Mouse (Mus musculus) midbrain, embryonic 15.5 days (tissue): ENCODE data around the gene Aqp6. TPM values are rescaled to one million over a fixed set of nuclear protein-coding genes. Genes with fewer than 3 reads are reported as not detected.
A peak's percentile ranks its signal among the peaks of the same experiment; 100 is the strongest.

Experiments
- ATAC-seq: fragments of 200-750 bp; cut with Nextera tagmentation; replicated peaks from 2 replicates; pipeline ENCODE4 v1.8.0; 2017; ENCODE audit warnings: moderate TSS enrichment
- H3K27ac ChIP-seq: fragments of 300-500 bp; sonication (generic); 2 replicates; pipeline ENCODE4 v1.5.1; 2015; ENCODE audit warnings: mild to moderate bottlenecking, inconsistent platforms
- H3K27me3 ChIP-seq: fragments of 300-500 bp; sonication (generic); replicated peaks from 2 replicates; pipeline ENCODE4 v1.6.1; 2015; ENCODE audit warnings: inconsistent platforms
- H3K36me3 ChIP-seq: fragments of 300-500 bp; sonication (generic); replicated peaks from 2 replicates; pipeline ENCODE4 v1.6.1; 2015; ENCODE audit warnings: inconsistent platforms
- H3K4me1 ChIP-seq: fragments of 300-500 bp; sonication (generic); 2 replicates; pipeline ENCODE4 v1.6.1; 2015; ENCODE audit warnings: inconsistent platforms
- H3K4me2 ChIP-seq: fragments of 300-500 bp; sonication (generic); 2 replicates; pipeline ENCODE4 v1.6.1; 2015; ENCODE audit warnings: inconsistent platforms, mild to moderate bottlenecking, moderate library complexity
- H3K4me3 ChIP-seq: fragments of 300-500 bp; sonication (generic); 2 replicates; pipeline ENCODE4 v1.5.1; 2015; ENCODE audit warnings: mild to moderate bottlenecking, inconsistent platforms
- H3K9ac ChIP-seq: fragments of 300-500 bp; sonication (generic); 2 replicates; pipeline ENCODE4 v1.6.1; 2015; ENCODE audit warnings: mild to moderate bottlenecking, inconsistent platforms
- H3K9me3 ChIP-seq: fragments of 300-500 bp; sonication (generic); 2 replicates; pipeline ENCODE4 v1.6.1; 2016; ENCODE audit warnings: inconsistent platforms
- WGBS: fragments of 180-500 bp; shearing (Covaris S2); methylation state at CpG from one replicate; pipeline ENCODE4 v1.1.7; 2015; ENCODE audit warnings: mixed read lengths; 5-methylcytosine and 5-hydroxymethylcytosine counted together
- polyA plus RNA-seq: library from polyadenylated mRNA; unstranded; fragments of >200 nt; fragmentation: Nextera tagmentation; extraction: Ambion mirVana; gene quantifications from 2 replicates; pipeline ENCODE4 v1.2.1, GENCODE M21; 2015

Gene Aqp6
- polyA plus RNA-seq, 1 experiment from 2014 or later = 0.49 TPM

DNA sequence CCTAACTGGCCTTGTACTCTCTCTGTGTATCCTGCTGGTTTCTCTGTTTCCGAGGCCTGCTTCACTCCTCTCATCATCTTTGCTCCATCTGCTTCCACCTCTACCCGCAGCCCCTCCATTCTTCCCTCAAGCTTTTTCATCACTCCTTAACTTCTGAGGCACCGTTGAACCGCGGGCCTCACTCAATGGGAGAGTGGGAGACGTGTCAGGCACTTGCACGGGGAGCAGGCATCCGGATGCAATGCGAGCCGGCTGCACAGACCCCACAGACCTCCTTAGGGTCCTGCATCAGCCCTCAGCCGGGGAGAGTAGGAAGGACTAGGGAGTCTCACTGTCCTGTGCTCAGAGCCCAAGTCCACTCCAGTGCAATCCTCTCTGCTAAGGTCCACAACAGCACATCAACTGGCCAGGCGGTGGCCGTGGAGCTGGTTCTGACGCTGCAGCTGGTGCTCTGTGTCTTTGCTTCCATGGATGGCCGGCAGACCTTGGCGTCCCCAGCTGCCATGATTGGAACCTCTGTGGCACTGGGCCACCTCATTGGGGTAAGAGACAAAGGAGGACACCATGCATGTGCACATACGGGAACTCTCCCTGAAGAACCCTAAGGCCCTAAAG is 1.1 kb downstream of the Aqp6 start:
- no peak overlapping the region for H3K27ac ChIP-seq
- 0 out of 2 replicates have a peak, but pooled peaks cover 5% of the 10 kb centered on the region for H3K27me3 ChIP-seq
- no peak overlapping the region for H3K4me3 ChIP-seq
- H3K9ac ChIP-seq = no peak overlapping the region
- H3K36me3 ChIP-seq = no peaks in the 10 kb centered on the region
- 59% methylated on average over 17 of the region's 17 CpGs for WGBS
- ATAC-seq = no peak
- no peaks in the 10 kb centered on the region for H3K9me3 ChIP-seq
- peaks cover 32% of the 10 kb centered on the region for H3K4me1 ChIP-seq
- no peak overlapping the region for H3K4me2 ChIP-seq

DNA sequence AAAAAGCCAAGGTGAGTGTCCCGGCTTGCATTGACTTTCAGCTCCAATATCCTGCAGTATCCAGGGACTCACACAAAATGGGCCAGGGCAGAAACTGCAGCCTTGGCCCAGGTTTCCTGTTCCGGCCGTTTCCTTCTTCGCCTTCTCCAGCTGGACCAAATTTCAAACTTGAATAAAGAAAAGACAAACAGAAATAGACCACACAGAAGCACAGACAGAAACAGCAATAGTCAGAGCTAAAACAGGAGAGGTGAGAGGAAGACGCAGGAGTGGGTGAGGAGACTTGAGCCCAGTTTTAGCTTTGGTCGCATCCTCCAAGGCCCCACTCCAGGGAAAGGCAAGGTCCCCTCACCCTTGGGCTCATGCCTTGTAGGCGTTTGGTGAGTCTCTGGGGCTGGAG is 2.0 kb downstream of the Aqp6 start:
- H3K36me3 ChIP-seq = no peaks in the 10 kb centered on the region
- no peak overlapping the region for H3K4me2 ChIP-seq
- 0 out of 2 replicates have a peak, but pooled peaks cover 3% of the 10 kb centered on the region for H3K27me3 ChIP-seq
- ATAC-seq = no peak
- no peaks in the 10 kb centered on the region for H3K9me3 ChIP-seq
- H3K4me1 ChIP-seq = peaks cover 40% of the 10 kb centered on the region
- WGBS = 88% methylated on average over 7 of the region's 7 CpGs
- no peak overlapping the region for H3K4me3 ChIP-seq
- no peak overlapping the region for H3K27ac ChIP-seq
- no peak overlapping the region for H3K9ac ChIP-seq

DNA sequence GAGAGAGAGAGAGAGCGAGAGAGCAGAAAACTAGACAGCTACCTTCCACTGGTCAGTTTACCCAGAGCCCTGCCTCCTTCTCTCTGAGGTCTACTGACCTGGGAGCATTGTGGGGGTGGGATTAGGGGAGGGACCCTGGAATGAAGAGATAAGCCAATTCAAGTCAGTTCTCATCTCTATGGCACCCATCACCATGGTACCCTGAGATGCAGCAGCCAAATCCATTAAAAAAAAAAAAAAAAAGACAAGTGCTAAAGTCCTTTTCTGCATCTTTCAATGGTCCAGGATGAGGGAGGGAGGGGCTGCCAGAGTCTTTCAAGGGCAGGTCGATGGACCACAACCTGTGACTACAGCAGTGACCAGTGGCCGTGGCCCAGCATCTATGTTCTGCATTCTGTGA is 4.4 kb downstream of the Aqp6 start:
- no peaks in the 10 kb centered on the region for H3K36me3 ChIP-seq
- no peaks in the 10 kb centered on the region for H3K9me3 ChIP-seq
- no peak overlapping the region for H3K4me3 ChIP-seq
- H3K9ac ChIP-seq = no peak overlapping the region
- H3K4me2 ChIP-seq = no peak overlapping the region
- no peak for ATAC-seq
- no peak overlapping the region for H3K27ac ChIP-seq
- H3K27me3 ChIP-seq = 0 out of 2 replicates have a peak, but pooled peaks cover 3% of the 10 kb centered on the region
- peaks cover 29% of the 10 kb centered on the region for H3K4me1 ChIP-seq
- 27% methylated on average over 2 of the region's 3 CpGs for WGBS

DNA sequence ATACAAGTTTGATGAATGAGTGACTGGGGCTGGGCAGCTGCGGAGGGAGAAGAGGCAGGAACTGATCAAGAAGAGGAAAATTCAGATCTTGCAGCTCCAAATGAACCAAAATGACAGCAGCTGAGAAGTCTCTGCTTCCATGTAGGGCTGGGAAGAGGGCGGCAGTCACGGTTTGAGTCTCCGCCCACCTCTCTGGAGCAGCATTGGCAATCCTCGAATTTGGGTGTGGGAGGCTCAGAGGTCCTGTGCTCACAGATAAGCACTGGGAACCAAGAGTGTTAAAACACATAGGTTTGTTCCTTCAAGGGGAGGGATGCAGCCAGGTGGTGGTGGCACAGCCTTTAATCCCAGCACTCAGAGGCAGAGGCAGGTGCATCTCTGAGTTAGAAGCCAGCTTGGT is 5.3 kb downstream of the Aqp6 start:
- no peaks in the 10 kb centered on the region for H3K9me3 ChIP-seq
- no peaks in the 10 kb centered on the region for H3K36me3 ChIP-seq
- no peak overlapping the region for H3K4me3 ChIP-seq
- WGBS = 35% methylated on average over 5 of the region's 5 CpGs
- no peak overlapping the region for H3K9ac ChIP-seq
- 0 out of 2 replicates have a peak, but pooled peaks cover 3% of the 10 kb centered on the region for H3K27me3 ChIP-seq
- no peak overlapping the region for H3K4me2 ChIP-seq
- H3K27ac ChIP-seq = no peak overlapping the region
- ATAC-seq = no peak
- peaks cover 23% of the 10 kb centered on the region for H3K4me1 ChIP-seq

DNA sequence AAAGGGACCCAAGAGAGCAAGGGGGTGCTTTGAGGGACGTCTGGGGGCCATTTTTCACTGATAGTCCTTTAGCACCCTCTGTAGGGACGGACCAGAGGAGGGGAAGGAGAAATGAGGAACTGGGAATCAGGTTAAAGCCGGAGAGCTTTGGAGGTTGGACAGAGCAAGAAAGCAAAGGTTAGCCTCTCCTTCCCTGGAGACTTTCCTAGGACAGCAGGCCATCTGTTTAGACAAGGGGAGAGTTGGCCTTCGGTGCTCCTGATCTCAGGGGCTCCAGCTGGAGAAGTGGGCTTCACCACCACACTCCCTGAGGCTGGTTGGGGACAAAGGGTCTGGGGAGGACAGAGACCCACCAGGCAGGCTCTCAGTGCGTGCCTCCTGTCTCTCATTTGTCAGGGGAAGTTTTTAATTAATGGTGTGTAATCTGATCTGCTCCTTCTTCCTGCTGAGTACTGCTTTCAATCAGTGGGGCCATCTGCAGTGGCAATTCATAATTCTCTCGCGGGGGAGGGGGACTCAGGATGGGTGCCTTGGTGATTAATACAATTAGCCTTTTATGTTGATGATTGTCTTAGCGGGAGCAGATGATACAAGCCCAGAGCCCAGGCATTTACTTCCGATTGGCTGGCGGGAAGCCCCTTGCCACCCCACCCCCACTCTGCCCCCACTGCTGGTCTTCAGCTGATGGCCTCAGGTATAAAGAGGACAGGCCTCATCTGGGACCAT is 6.4 kb downstream of the Aqp6 start:
- 10% methylated on average over 10 of the region's 10 CpGs for WGBS
- Histone ChIP-seq H3K4me3 (no peak overlapping the region), H3K27ac (0 out of 2 replicates have a peak overlapping the region, but pooled peaks have one; percentile 7), H3K4me2 (no peak overlapping the region), H3K27me3 (0 out of 2 replicates have a peak, but pooled peaks cover 3% of the 10 kb centered on the region), H3K36me3 (no peaks in the 10 kb centered on the region), H3K9ac (no peak overlapping the region), H3K4me1 (peaks cover 23% of the 10 kb centered on the region), H3K9me3 (no peaks in the 10 kb centered on the region)
- ATAC-seq = no peak

- Histone ChIP-seq H3K36me3 (no peaks in the 10 kb centered on the region), H3K4me3 (no peak overlapping the region), H3K4me1 (peaks cover 23% of the 10 kb centered on the region), H3K4me2 (no peak overlapping the region), H3K9me3 (no peaks in the 10 kb centered on the region), H3K27ac (no peak overlapping the region), H3K9ac (no peak overlapping the region), H3K27me3 (no peaks in the 10 kb centered on the region)
- ATAC-seq = no peak
- 80% methylated on average over 13 of the region's 13 CpGs for WGBS
Observed at GRCm38 (mm10) chr15:99608382-99609125, 7.4 kb downstream of the Aqp6 start.

DNA sequence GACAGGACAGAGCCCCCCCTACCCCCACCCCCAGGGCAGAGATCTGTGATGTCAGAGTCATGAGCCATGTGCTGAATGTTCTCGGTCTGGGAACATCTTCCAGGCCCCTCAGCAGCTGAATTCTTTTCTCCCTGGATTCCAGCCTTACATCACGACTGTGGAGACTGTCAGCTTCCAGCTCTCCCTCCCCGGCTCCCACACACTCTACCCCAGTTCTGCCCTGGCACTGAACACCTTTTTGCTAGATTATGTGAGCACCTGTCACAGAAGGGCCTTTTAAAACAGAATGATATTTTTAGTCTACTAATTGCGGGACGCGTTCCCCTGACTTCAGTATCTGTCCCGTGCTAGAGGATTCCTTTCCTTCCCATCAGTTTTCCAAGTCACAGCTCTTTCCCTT is 10.4 kb downstream of the Aqp6 start:
- Histone ChIP-seq H3K9ac (no peak overlapping the region), H3K4me3 (no peak overlapping the region), H3K9me3 (no peaks in the 10 kb centered on the region), H3K27me3 (no peaks in the 10 kb centered on the region), H3K4me2 (no peak overlapping the region), H3K36me3 (no peaks in the 10 kb centered on the region), H3K4me1 (peaks cover 32% of the 10 kb centered on the region), H3K27ac (peak overlapping the region; percentile 1; the same call in 1 of the 2 replicates)
- ATAC-seq = no peak
- 66% methylated on average over 7 of the region's 7 CpGs for WGBS

DNA sequence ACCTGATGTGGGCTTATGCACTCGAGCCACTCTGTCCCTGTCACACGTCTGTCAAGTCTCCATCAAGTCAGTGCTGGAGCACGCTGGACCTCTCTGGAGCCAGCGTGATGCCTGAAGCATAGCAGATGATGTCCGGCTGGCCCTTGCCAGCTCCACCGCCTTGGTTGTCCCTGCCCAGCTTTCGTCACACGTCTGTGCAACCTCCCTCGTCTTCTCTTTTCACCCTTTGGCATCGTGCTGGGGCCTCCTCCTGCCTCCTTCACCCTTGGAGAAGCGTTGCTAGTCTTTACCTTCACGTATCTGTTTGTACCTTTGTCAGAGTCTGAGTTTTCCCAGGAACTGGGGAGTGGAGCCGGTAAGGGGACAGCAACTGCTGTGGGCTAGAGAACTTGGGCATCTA is 13.1 kb downstream of the Aqp6 start:
- Histone ChIP-seq H3K4me1 (peaks cover 19% of the 10 kb centered on the region), H3K27me3 (no peaks in the 10 kb centered on the region), H3K36me3 (no peaks in the 10 kb centered on the region), H3K9ac (no peak overlapping the region), H3K9me3 (no peaks in the 10 kb centered on the region), H3K4me3 (no peak overlapping the region), H3K27ac (peak overlapping the region; percentile 54), H3K4me2 (0 out of 2 replicates have a peak overlapping the region, but pooled peaks have one; percentile 30)
- 73% methylated on average over 13 of the region's 13 CpGs for WGBS
- no peak for ATAC-seq

- no peak overlapping the region for H3K9ac ChIP-seq
- peak overlapping the region; percentile 30 for H3K4me2 ChIP-seq
- H3K4me3 ChIP-seq = no peak overlapping the region
- 3% methylated on average over 12 of the region's 12 CpGs for WGBS
- no peaks in the 10 kb centered on the region for H3K27me3 ChIP-seq
- peaks cover 19% of the 10 kb centered on the region for H3K4me1 ChIP-seq
- H3K36me3 ChIP-seq = no peaks in the 10 kb centered on the region
- no peak for ATAC-seq
- no peaks in the 10 kb centered on the region for H3K9me3 ChIP-seq
- peak overlapping the region; percentile 54 for H3K27ac ChIP-seq
Observed at GRCm38 (mm10) chr15:99614753-99615152, 13.6 kb downstream of the Aqp6 start.

DNA sequence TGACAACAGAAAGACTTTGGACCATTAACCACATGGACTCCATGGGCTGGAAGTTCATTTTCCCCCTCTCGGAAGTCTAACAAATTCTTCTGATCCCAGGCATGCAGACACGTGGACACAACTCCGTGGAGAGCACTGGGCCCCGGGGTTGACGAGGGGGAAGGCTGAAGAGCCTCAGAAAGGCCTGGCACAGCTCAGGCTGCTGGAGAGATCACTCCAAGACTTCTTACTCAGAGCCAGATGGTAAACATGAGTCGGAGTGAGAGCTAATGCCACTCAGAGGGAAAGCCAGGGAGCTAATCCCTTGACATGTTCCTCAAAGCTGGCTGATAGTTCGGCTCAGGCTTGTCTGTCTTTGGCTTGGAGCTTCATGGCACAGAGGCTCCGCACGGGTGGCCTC is 14.0 kb downstream of the Aqp6 start:
- peak overlapping the region; percentile 30; the same call in 1 of the 2 replicates for H3K4me2 ChIP-seq
- no peaks in the 10 kb centered on the region for H3K36me3 ChIP-seq
- H3K4me3 ChIP-seq = no peak overlapping the region
- no peaks in the 10 kb centered on the region for H3K9me3 ChIP-seq
- H3K27me3 ChIP-seq = no peaks in the 10 kb centered on the region
- 23% methylated on average over 9 of the region's 9 CpGs for WGBS
- H3K27ac ChIP-seq = peak overlapping the region; percentile 54
- ATAC-seq = no peak
- H3K4me1 ChIP-seq = peaks cover 19% of the 10 kb centered on the region
- no peak overlapping the region for H3K9ac ChIP-seq

GRCm38 (mm10) chr15:99618595-99618994 is 17.4 kb downstream of the Aqp6 start:
- 89% methylated on average over 3 of the region's 3 CpGs for WGBS
- no peak overlapping the region for H3K9ac ChIP-seq

GRCm38 (mm10) chr15:99619821-99620220 is 18.6 kb downstream of the Aqp6 start:
- Histone ChIP-seq H3K27me3 (no peaks in the 10 kb centered on the region), H3K9me3 (no peaks in the 10 kb centered on the region), H3K36me3 (0 out of 2 replicates have a peak, but pooled peaks cover 5% of the 10 kb centered on the region), H3K4me3 (no peak overlapping the region), H3K9ac (no peak overlapping the region), H3K4me1 (peaks cover 8% of the 10 kb centered on the region), H3K27ac (no peak overlapping the region), H3K4me2 (no peak overlapping the region)
- 66% methylated on average over 4 of the region's 4 CpGs for WGBS
- ATAC-seq = no peak

More at GRCm38 (mm10) chr15:99618595-99618994, 17.4 kb downstream of the Aqp6 start:
- Histone ChIP-seq H3K36me3 (no peaks in the 10 kb centered on the region), H3K27ac (no peak overlapping the region), H3K9me3 (no peaks in the 10 kb centered on the region), H3K4me1 (peaks cover 16% of the 10 kb centered on the region), H3K4me3 (no peak overlapping the region), H3K27me3 (no peaks in the 10 kb centered on the region), H3K4me2 (no peak overlapping the region)
- no peak for ATAC-seq
